Mouse (Mus musculus): ENCODE measurements around the gene Hbb-bs. TPM values are rescaled to one million over a fixed set of nuclear protein-coding genes. Genes with fewer than 3 reads are reported as not detected.

Hbb-bs gene
- polyA plus RNA-seq (2012; fragmentation: generic; extraction: Trizol) = not detected
- long read RNA-seq, experiment 1 = 0 reads
- long read RNA-seq, experiment 2 = 0 reads

DNA sequence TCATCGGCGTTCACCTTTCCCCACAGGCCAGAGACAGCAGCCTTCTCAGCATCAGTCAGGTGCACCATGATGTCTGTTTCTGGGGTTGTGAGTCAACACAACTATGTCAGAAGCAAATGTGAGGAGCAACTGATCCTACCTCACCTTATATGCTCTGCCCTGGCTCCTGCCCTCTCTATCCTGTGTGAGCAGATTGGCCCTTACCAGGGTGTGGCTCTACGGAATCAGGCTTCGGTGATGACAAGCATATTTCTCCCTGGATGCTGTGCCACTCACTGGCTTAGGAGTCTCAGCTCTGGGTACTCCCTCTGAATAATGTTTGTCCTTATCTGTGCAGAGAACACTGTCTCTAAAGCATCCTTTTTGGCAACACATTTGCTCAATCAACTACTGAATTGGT is at the start of gene Hbb-bs:
Gene Hbb-bs (minus strand): TSS at position 289 of the 400 bp plus-strand sequence.
- Histone ChIP-seq H3K36me3 (ENCODE audit: control insufficient read depth, insufficient read depth) (no peaks in the 10 kb centered on the region), H3K27me3 (ENCODE audit: control insufficient read depth, insufficient read depth, insufficient read length) (no peaks in the 10 kb centered on the region)
- TF ChIP-seq MYOG (IDR thresholded peaks at IDR 0.05; ENCODE audit: control insufficient read depth, extremely low read depth, insufficient read length) = no peak
- TF ChIP-seq MYOD1 (IDR thresholded peaks at IDR 0.05; ENCODE audit: control insufficient read depth, insufficient read length, low read depth) = no peak

DNA sequence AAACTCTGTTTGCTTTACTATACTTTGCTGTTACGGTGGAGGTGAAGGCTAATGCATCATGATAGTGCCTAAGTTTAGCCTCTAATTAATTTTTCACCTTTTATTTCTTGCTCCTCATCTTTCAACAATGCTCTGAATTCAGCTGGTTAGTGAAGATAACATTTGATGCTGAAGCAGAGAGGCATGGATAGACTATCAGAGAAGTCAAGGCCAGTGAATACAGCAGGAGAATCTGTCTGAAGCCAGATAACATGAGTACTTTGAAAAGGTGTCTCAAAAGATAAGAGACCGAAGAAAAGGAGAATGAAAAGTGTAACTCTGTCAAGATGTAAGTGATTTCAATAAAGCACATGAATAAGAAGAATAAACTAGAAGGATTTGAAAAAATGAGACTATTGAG is 49.2 kb upstream of the Hbb-bs start:
- TF ChIP-seq MAX (IDR thresholded peaks at IDR 0.05) (no peak), CTCF (IDR thresholded peaks at IDR 0.05; ENCODE audit: control insufficient read depth, insufficient read depth, insufficient read length) (no peak), CEBPB (IDR thresholded peaks at IDR 0.05; ENCODE audit: low read depth) (no peak), FOSL1 (IDR thresholded peaks at IDR 0.05; ENCODE audit: insufficient read depth, low read length, poor library complexity, severe bottlenecking) (no peak), MYOG (IDR thresholded peaks at IDR 0.05; ENCODE audit: control insufficient read depth, extremely low read depth, insufficient read length) (no peak), MYOD1 (IDR thresholded peaks at IDR 0.05; ENCODE audit: control insufficient read depth, insufficient read length, low read depth) (no peak), USF1 (IDR thresholded peaks at IDR 0.05; ENCODE audit: low read depth) (no peak)
- Histone ChIP-seq H3K36me3 (ENCODE audit: control insufficient read depth, insufficient read depth) (no peaks in the 10 kb centered on the region), H3K27me3 (ENCODE audit: control insufficient read depth, insufficient read depth, insufficient read length) (no peaks in the 10 kb centered on the region), H3K4me3 (ENCODE audit: insufficient read depth, poor library complexity, severe bottlenecking) (no peak overlapping the region), H3ac (ENCODE audit: control insufficient read depth, insufficient read length, low read depth) (no peak overlapping the region), H3K79me3 (ENCODE audit: low read depth) (no peaks in the 10 kb centered on the region), H3K79me2 (ENCODE audit: control insufficient read depth, insufficient read depth) (no peaks in the 10 kb centered on the region)

More for the DNA sequence above, at the start of gene Hbb-bs:
- H3K79me3 ChIP-seq (ENCODE audit: low read depth) = no peaks in the 10 kb centered on the region
- no peak within 1 kb of the TSS for H3ac ChIP-seq (ENCODE audit: control insufficient read depth, insufficient read length, low read depth)
- H3K79me2 ChIP-seq (ENCODE audit: control insufficient read depth, insufficient read depth) = no peaks in the 10 kb centered on the region
- H3K4me3 ChIP-seq (ENCODE audit: insufficient read depth, poor library complexity, severe bottlenecking) = no peak within 1 kb of the TSS

DNA sequence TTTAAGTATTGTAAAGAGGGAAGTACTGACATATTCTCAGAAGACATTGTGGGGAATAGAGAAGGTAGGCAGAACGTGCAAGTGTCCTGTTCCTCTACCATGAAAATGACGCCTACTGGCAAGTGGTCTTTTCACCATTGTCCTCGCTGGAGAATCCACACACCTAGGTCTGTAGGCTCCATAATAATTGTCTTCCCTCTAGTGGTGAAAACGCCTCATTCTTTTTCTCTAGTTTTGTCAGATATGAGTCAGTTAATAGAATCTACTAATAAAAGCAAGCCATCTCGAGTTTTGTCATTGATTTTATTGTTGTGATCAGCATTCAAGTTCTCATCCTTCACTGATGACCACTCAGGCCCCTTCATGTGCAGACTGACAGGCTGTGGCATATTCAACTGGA is 46.6 kb upstream of the Hbb-bs start:
- Histone ChIP-seq H3K79me2 (ENCODE audit: control insufficient read depth, insufficient read depth) (no peaks in the 10 kb centered on the region), H3K4me3 (ENCODE audit: insufficient read depth, poor library complexity, severe bottlenecking) (no peak overlapping the region), H3K79me3 (ENCODE audit: low read depth) (no peaks in the 10 kb centered on the region), H3K27me3 (ENCODE audit: control insufficient read depth, insufficient read depth, insufficient read length) (no peaks in the 10 kb centered on the region), H3K36me3 (ENCODE audit: control insufficient read depth, insufficient read depth) (no peaks in the 10 kb centered on the region), H3ac (ENCODE audit: control insufficient read depth, insufficient read length, low read depth) (no peak overlapping the region)
- TF ChIP-seq MYOG (IDR thresholded peaks at IDR 0.05; ENCODE audit: control insufficient read depth, extremely low read depth, insufficient read length) = no peak
- no peak for TF ChIP-seq CEBPB (IDR thresholded peaks at IDR 0.05; ENCODE audit: low read depth)
- TF ChIP-seq MYOD1 (IDR thresholded peaks at IDR 0.05; ENCODE audit: control insufficient read depth, insufficient read length, low read depth) = no peak
- no peak for TF ChIP-seq USF1 (IDR thresholded peaks at IDR 0.05; ENCODE audit: low read depth)
- no peak for TF ChIP-seq MAX (IDR thresholded peaks at IDR 0.05)
- TF ChIP-seq FOSL1 (IDR thresholded peaks at IDR 0.05; ENCODE audit: insufficient read depth, low read length, poor library complexity, severe bottlenecking) = no peak
- TF ChIP-seq CTCF (IDR thresholded peaks at IDR 0.05; ENCODE audit: control insufficient read depth, insufficient read depth, insufficient read length) = no peak

GRCm38 (mm10) chr7:103873064-103873463 is 45.2 kb upstream of the Hbb-bs start:
- no peak overlapping the region for H3K4me3 ChIP-seq (ENCODE audit: insufficient read depth, poor library complexity, severe bottlenecking)
- no peaks in the 10 kb centered on the region for H3K79me3 ChIP-seq (ENCODE audit: low read depth)
- TF ChIP-seq CTCF (IDR thresholded peaks at IDR 0.05; ENCODE audit: control insufficient read depth, insufficient read depth, insufficient read length) (no peak), MYOD1 (IDR thresholded peaks at IDR 0.05; ENCODE audit: control insufficient read depth, insufficient read length, low read depth) (no peak), CEBPB (IDR thresholded peaks at IDR 0.05; ENCODE audit: low read depth) (no peak), USF1 (IDR thresholded peaks at IDR 0.05; ENCODE audit: low read depth) (no peak), MYOG (IDR thresholded peaks at IDR 0.05; ENCODE audit: control insufficient read depth, extremely low read depth, insufficient read length) (no peak), MAX (IDR thresholded peaks at IDR 0.05) (no peak), FOSL1 (IDR thresholded peaks at IDR 0.05; ENCODE audit: insufficient read depth, low read length, poor library complexity, severe bottlenecking) (no peak)
- no peak overlapping the region for H3ac ChIP-seq (ENCODE audit: control insufficient read depth, insufficient read length, low read depth)
- H3K27me3 ChIP-seq (ENCODE audit: control insufficient read depth, insufficient read depth, insufficient read length) = no peaks in the 10 kb centered on the region
- H3K36me3 ChIP-seq (ENCODE audit: control insufficient read depth, insufficient read depth) = no peaks in the 10 kb centered on the region
- no peaks in the 10 kb centered on the region for H3K79me2 ChIP-seq (ENCODE audit: control insufficient read depth, insufficient read depth)

- Histone ChIP-seq H3K79me2 (ENCODE audit: control insufficient read depth, insufficient read depth) (no peaks in the 10 kb centered on the region), H3ac (ENCODE audit: control insufficient read depth, insufficient read length, low read depth) (no peak overlapping the region), H3K36me3 (ENCODE audit: control insufficient read depth, insufficient read depth) (no peaks in the 10 kb centered on the region), H3K4me3 (ENCODE audit: insufficient read depth, poor library complexity, severe bottlenecking) (no peak overlapping the region), H3K79me3 (ENCODE audit: low read depth) (no peaks in the 10 kb centered on the region), H3K27me3 (ENCODE audit: control insufficient read depth, insufficient read depth, insufficient read length) (no peaks in the 10 kb centered on the region)
- TF ChIP-seq MAX (IDR thresholded peaks at IDR 0.05) (no peak), CEBPB (IDR thresholded peaks at IDR 0.05; ENCODE audit: low read depth) (no peak), MYOD1 (IDR thresholded peaks at IDR 0.05; ENCODE audit: control insufficient read depth, insufficient read length, low read depth) (no peak), CTCF (IDR thresholded peaks at IDR 0.05; ENCODE audit: control insufficient read depth, insufficient read depth, insufficient read length) (no peak), FOSL1 (IDR thresholded peaks at IDR 0.05; ENCODE audit: insufficient read depth, low read length, poor library complexity, severe bottlenecking) (no peak), MYOG (IDR thresholded peaks at IDR 0.05; ENCODE audit: control insufficient read depth, extremely low read depth, insufficient read length) (no peak), USF1 (IDR thresholded peaks at IDR 0.05; ENCODE audit: low read depth) (no peak)
These were observed 42.8 kb upstream of the Hbb-bs start for GRCm38 (mm10) chr7:103870667-103871066.

DNA sequence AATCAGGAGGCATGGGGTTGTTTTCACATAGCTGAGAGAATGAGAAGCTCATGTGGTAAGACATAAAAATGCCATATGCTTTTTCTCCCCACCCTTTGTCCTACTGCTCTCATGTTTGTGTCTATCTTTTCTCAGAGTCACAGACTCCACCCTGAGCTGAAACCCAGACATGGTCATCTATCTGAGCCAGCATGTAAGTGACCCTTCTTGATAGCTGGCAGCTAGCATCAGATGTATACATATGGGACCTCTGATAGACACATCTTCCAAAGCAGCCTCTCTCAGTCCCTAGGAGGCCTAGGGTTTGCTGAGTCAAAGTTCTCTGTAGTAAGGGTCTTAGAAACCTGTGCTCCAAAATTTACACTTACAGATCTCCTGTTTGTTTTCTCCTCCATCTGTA is 37.8 kb upstream of the Hbb-bs start:
- H3K27me3 ChIP-seq (ENCODE audit: control insufficient read depth, insufficient read depth, insufficient read length) = no peaks in the 10 kb centered on the region
- no peak for TF ChIP-seq MAX (IDR thresholded peaks at IDR 0.05)
- TF ChIP-seq CTCF (IDR thresholded peaks at IDR 0.05; ENCODE audit: control insufficient read depth, insufficient read depth, insufficient read length) = no peak
- TF ChIP-seq USF1 (IDR thresholded peaks at IDR 0.05; ENCODE audit: low read depth) = no peak
- TF ChIP-seq MYOG (IDR thresholded peaks at IDR 0.05; ENCODE audit: control insufficient read depth, extremely low read depth, insufficient read length) = no peak
- TF ChIP-seq MYOD1 (IDR thresholded peaks at IDR 0.05; ENCODE audit: control insufficient read depth, insufficient read length, low read depth) = no peak
- TF ChIP-seq FOSL1 (IDR thresholded peaks at IDR 0.05; ENCODE audit: insufficient read depth, low read length, poor library complexity, severe bottlenecking) = no peak
- no peak for TF ChIP-seq CEBPB (IDR thresholded peaks at IDR 0.05; ENCODE audit: low read depth)
- no peak overlapping the region for H3K4me3 ChIP-seq (ENCODE audit: insufficient read depth, poor library complexity, severe bottlenecking)

More for the DNA sequence above, 37.8 kb upstream of the Hbb-bs start:
- Histone ChIP-seq H3K36me3 (ENCODE audit: control insufficient read depth, insufficient read depth) (no peaks in the 10 kb centered on the region), H3K79me3 (ENCODE audit: low read depth) (no peaks in the 10 kb centered on the region), H3ac (ENCODE audit: control insufficient read depth, insufficient read length, low read depth) (no peak overlapping the region), H3K79me2 (ENCODE audit: control insufficient read depth, insufficient read depth) (no peaks in the 10 kb centered on the region)

Data from C2C12 (cell line).